Mouse (Mus musculus): ENCODE results near the gene Chodl. TPM values are rescaled to one million over a fixed set of nuclear protein-coding genes. Genes with fewer than 3 reads are reported as not detected.

Chodl gene
- polyA plus RNA-seq, 1 experiment from 2014 or later: 0.72 TPM

Other genes with a start within 250 kb of the Chodl start
- 0.07 TPM in 1 of 2 replicates, not detected in the other for gene Tmprss15, start 160.1 kb downstream of the Chodl start, polyA plus RNA-seq (2016; fragmentation: Nextera tagmentation; extraction: Ambion mirVana)

All from midbrain, embryonic 10.5 days (tissue).